In genomic region chr8:108101978-108102865, GRCm38 (mm10) we compare ENCODE assay signal across 11 mouse cellular contexts.
DNase-seq lines count a peak whose midpoint lies in the region; ATAC-seq and TF ChIP-seq lines count a peak whose summit lies in the region.
"Had no signal": no experiment of that assay in that cellular context is flagged by ENCODE, and none has a peak within 500 bp of the region (broad histone marks: within the 10 kb centered on the region; RNA-seq: fewer than 3 reads in every experiment).

No protein-coding gene starts in this region.

- TF ChIP-seq EP300 in lung, postnatal 0 days (IDR thresholded peaks at IDR 0.05): no peak

- DNase-seq in lung, postnatal 0 days (ENCODE audit: low spot score): peak; percentile 8
- no peak for DNase-seq in lung, adult 18-20 months
- DNase-seq in layer of hippocampus, postnatal 10 days (ENCODE audit: low spot score in 2 of 2): peak; percentile 12 to 28
- peak; percentile 12 for DNase-seq in neural tube, embryonic 10.5 days (ENCODE audit: extremely low spot score, low spot score)
- DNase-seq in kidney, postnatal 36 days: no peak
- DNase-seq: liver, postnatal 0 days had no signal

- 43% methylated on average over 16 of the region's 16 CpGs for WGBS in lung, postnatal 0 days
- whole genome bisulfite sequencing in forebrain, embryonic 13.5 days: 7% methylated on average over 16 of the region's 16 CpGs
- 68% methylated on average over 16 of the region's 16 CpGs for WGBS in kidney, embryonic 14.5 days

- no peaks in the 10 kb centered on the region for H3K9me3 ChIP-seq in lung, postnatal 0 days (ENCODE audit: low read length)
- H3K9me3 ChIP-seq in forebrain, embryonic 13.5 days (replicated peaks): no peaks in the 10 kb centered on the region
- no peaks in the 10 kb centered on the region for H3K9me3 ChIP-seq in kidney, embryonic 14.5 days (ENCODE audit: control insufficient read depth, low read length)

- no peaks in the 10 kb centered on the region for H3K36me3 ChIP-seq in lung, postnatal 0 days (ENCODE audit: insufficient read depth, low read length)
- no peaks in the 10 kb centered on the region for H3K36me3 ChIP-seq in forebrain, embryonic 13.5 days (ENCODE audit: poor library complexity, severe bottlenecking)
- no peaks in the 10 kb centered on the region for H3K36me3 ChIP-seq in kidney, embryonic 14.5 days (ENCODE audit: control insufficient read depth, insufficient read depth, low read length)

- H3K27ac ChIP-seq in lung, postnatal 0 days (ENCODE audit: low read length): no peak overlapping the region
- H3K27ac ChIP-seq in forebrain, embryonic 13.5 days: peak overlapping the region; percentile 74
- H3K27ac ChIP-seq in kidney, embryonic 14.5 days (ENCODE audit: low read depth, low read length): no peak overlapping the region
- H3K27ac ChIP-seq: kidney, postnatal 0 days had no signal

- H3K4me2 ChIP-seq in lung, postnatal 0 days (replicated peaks; ENCODE audit: low read depth, low read length): no peak overlapping the region
- peak overlapping the region; percentile 48 for H3K4me2 ChIP-seq in forebrain, embryonic 13.5 days
- no peak overlapping the region for H3K4me2 ChIP-seq in kidney, embryonic 14.5 days (replicated peaks; ENCODE audit: low read depth, low read length)
- H3K4me2 ChIP-seq: heart, embryonic 11.5 days had no signal

- H3K9ac ChIP-seq in lung, postnatal 0 days (replicated peaks; ENCODE audit: low read depth): no peak overlapping the region
- H3K9ac ChIP-seq in forebrain, embryonic 13.5 days: no peak overlapping the region; the same call in 1 of the 2 replicates
- no peak overlapping the region for H3K9ac ChIP-seq in kidney, embryonic 14.5 days (ENCODE audit: low read depth, low read length)
- H3K9ac ChIP-seq: liver, postnatal 0 days had no signal

- ATAC-seq in lung, postnatal 0 days: no peak
- peak; percentile 81 for ATAC-seq in forebrain, embryonic 13.5 days
- no peak for ATAC-seq in kidney, embryonic 14.5 days (ENCODE audit: low FRiP score, low TSS enrichment)
- no peak for ATAC-seq in granulocyte monocyte progenitor cell, adult 5-6 weeks (replicated peaks; ENCODE audit: poor library complexity, severe bottlenecking)
- ATAC-seq: liver, postnatal 0 days had no signal

- H3K27me3 ChIP-seq in lung, postnatal 0 days (replicated peaks; ENCODE audit: insufficient read depth, low read length): no peaks in the 10 kb centered on the region
- peaks cover 20% of the 10 kb centered on the region for H3K27me3 ChIP-seq in forebrain, embryonic 13.5 days
- no peaks in the 10 kb centered on the region for H3K27me3 ChIP-seq in kidney, embryonic 14.5 days (ENCODE audit: control insufficient read depth, insufficient read depth, low read length)

- H3K4me3 ChIP-seq in lung, postnatal 0 days (ENCODE audit: low read depth, low read length): no peak overlapping the region
- H3K4me3 ChIP-seq in forebrain, embryonic 13.5 days: 0 out of 2 replicates have a peak overlapping the region, but pooled peaks have one; percentile 2
- no peak overlapping the region for H3K4me3 ChIP-seq in kidney, embryonic 14.5 days (ENCODE audit: low read length)

- TF ChIP-seq CTCF in lung, postnatal 0 days (IDR thresholded peaks at IDR 0.05): no peak

- H3K4me1 ChIP-seq in lung, postnatal 0 days (ENCODE audit: insufficient read depth, low read depth, low read length): no peaks in the 10 kb centered on the region
- H3K4me1 ChIP-seq in forebrain, embryonic 13.5 days: peaks cover 40% of the 10 kb centered on the region
- H3K4me1 ChIP-seq in kidney, embryonic 14.5 days (ENCODE audit: control insufficient read depth, insufficient read depth, low read length): peaks cover 4% of the 10 kb centered on the region; the same call in 1 of the 2 replicates

Comparison
In these comparisons a context has a peak if more than half of its experiments do, and no peak if none do; other contexts are left out.
1. DNase-seq: peak in lung, postnatal 0 days (single experiment), layer of hippocampus, postnatal 10 days (2 of 2) and neural tube, embryonic 10.5 days (single experiment); none in lung, adult 18-20 months (0 of 2) and kidney, postnatal 36 days (0 of 2).